Mouse (Mus musculus) limb, embryonic 10.5 days (tissue): ENCODE measurements around the gene Slc26a10. TPM values are rescaled to one million over a fixed set of nuclear protein-coding genes. Genes with fewer than 3 reads are reported as not detected.
"Not testable (repeated sequence)": the region's sequence is repeated elsewhere in the genome, so short reads cannot be mapped to it uniquely, and the experiment has no call there.

ENCODE experiments used
- DNase-seq: peaks from one replicate; pipeline ENCODE4 v3.0.0-alpha.2; 2017; ENCODE audit warnings: low spot score
- H3K27ac ChIP-seq: fragments of 300-500 bp; sonication (generic); 2 replicates; pipeline ENCODE4 v1.5.1; 2016; ENCODE audit warnings: mild to moderate bottlenecking
- H3K27me3 ChIP-seq: fragments of 300-500 bp; sonication (generic); 2 replicates; pipeline ENCODE4 v1.6.1; 2016; ENCODE audit warnings: low read depth, mild to moderate bottlenecking; ENCODE audit not compliant: poor library complexity, severe bottlenecking
- H3K36me3 ChIP-seq: fragments of 300-500 bp; sonication (generic); 2 replicates; pipeline ENCODE4 v1.6.1; 2016; ENCODE audit warnings: mild to moderate bottlenecking, moderate library complexity
- H3K4me1 ChIP-seq: fragments of 300-500 bp; sonication (generic); 2 replicates; pipeline ENCODE4 v1.6.1; 2016
- H3K4me3 ChIP-seq: fragments of 300-500 bp; sonication (generic); 2 replicates; pipeline ENCODE4 v1.5.1; 2016; ENCODE audit warnings: mild to moderate bottlenecking, moderate library complexity
- H3K9me3 ChIP-seq: fragments of 300-500 bp; sonication (generic); replicated peaks from 2 replicates; pipeline ENCODE4 v1.6.1; 2016; ENCODE audit warnings: mild to moderate bottlenecking
- WGBS: fragments of 180-500 bp; shearing (Covaris S2); methylation state at CpG from one replicate; pipeline ENCODE4 v1.1.7; 2016; 5-methylcytosine and 5-hydroxymethylcytosine counted together
- polyA plus RNA-seq: library from polyadenylated mRNA; unstranded; fragments of >200 nt; fragmentation: Nextera tagmentation; extraction: Ambion mirVana; gene quantifications from 2 replicates; pipeline ENCODE4 v1.2.1, GENCODE M21; 2016

Slc26a10 gene
- polyA plus RNA-seq, 1 experiment from 2014 or later, result 3.4 TPM

- Histone ChIP-seq H3K27ac (no peak overlapping the region), H3K9me3 (no peaks in the 10 kb centered on the region), H3K36me3 (no peaks in the 10 kb centered on the region), H3K27me3 (no peaks in the 10 kb centered on the region), H3K4me3 (no peak overlapping the region), H3K4me1 (0 out of 2 replicates have a peak, but pooled peaks cover 3% of the 10 kb centered on the region)
- DNase-seq, result no peak
- WGBS, result 86% methylated on average over 5 of the region's 5 CpGs
Observed at GRCm38 (mm10) chr10:127145303-127145702, 35.1 kb downstream of the Slc26a10 start.

DNA sequence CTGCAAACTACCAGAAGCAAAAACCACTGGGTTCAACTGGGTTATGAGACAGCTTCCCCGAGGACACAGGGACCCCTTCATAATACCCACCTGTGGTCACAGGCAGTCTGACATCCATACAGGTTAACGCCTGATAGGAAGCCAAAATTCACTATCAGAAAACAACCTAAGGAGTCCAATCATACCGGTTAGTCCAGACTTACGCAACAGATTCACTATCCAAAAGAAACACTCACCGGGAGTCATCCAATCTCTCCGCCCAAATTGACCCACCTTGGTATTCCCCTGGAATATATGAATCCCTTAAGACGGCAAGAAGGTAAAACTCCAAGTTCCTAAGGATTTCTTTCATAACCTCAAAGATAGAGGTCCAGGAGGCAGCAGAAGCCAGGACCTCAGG lies 35.9 kb downstream of the Slc26a10 start:
- H3K4me1 ChIP-seq, result 0 out of 2 replicates have a peak, but pooled peaks cover 3% of the 10 kb centered on the region
- no peak overlapping the region for H3K4me3 ChIP-seq
- no peak overlapping the region for H3K27ac ChIP-seq
- H3K27me3 ChIP-seq, result no peaks in the 10 kb centered on the region
- H3K9me3 ChIP-seq, result no peaks in the 10 kb centered on the region
- DNase-seq, result no peak
- no peaks in the 10 kb centered on the region for H3K36me3 ChIP-seq
- 96% methylated on average over 7 of the region's 7 CpGs for WGBS

- WGBS, result 88% methylated on average over 8 of the region's 8 CpGs
Observed at GRCm38 (mm10) chr10:127143228-127143627, 37.2 kb downstream of the Slc26a10 start.

DNA sequence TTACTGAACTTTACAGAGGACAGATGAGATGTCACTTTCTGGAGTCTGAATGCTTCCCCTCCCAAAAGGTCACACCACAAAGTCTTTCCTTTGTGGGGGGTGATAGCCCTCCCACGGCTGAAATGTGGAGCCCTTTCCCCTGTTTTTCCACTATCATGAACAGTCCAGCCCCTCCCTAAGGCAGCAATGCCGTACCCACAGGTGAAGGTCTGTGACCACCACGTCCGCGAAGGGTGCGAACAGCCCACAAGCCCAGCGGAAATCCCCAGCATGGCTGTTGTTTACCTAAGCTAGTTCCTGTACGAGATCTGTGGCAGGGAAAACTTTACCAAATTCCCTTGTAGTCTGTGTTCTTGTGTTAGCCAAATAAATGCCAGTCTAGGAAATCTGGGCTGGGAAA lies 38.9 kb downstream of the Slc26a10 start:
- Histone ChIP-seq H3K4me1 (0 out of 2 replicates have a peak, but pooled peaks cover 3% of the 10 kb centered on the region), H3K4me3 (no peak overlapping the region), H3K27ac (no peak overlapping the region), H3K9me3 (no peaks in the 10 kb centered on the region), H3K36me3 (no peaks in the 10 kb centered on the region), H3K27me3 (no peaks in the 10 kb centered on the region)
- no peak for DNase-seq
- 87% methylated on average over 8 of the region's 8 CpGs for WGBS

More at GRCm38 (mm10) chr10:127143228-127143627, 37.2 kb downstream of the Slc26a10 start:
- 0 out of 2 replicates have a peak, but pooled peaks cover 3% of the 10 kb centered on the region for H3K4me1 ChIP-seq
- H3K27me3 ChIP-seq, result no peaks in the 10 kb centered on the region
- no peak overlapping the region for H3K27ac ChIP-seq
- H3K9me3 ChIP-seq, result no peaks in the 10 kb centered on the region
- no peak for DNase-seq
- no peaks in the 10 kb centered on the region for H3K36me3 ChIP-seq
- H3K4me3 ChIP-seq, result no peak overlapping the region

DNA sequence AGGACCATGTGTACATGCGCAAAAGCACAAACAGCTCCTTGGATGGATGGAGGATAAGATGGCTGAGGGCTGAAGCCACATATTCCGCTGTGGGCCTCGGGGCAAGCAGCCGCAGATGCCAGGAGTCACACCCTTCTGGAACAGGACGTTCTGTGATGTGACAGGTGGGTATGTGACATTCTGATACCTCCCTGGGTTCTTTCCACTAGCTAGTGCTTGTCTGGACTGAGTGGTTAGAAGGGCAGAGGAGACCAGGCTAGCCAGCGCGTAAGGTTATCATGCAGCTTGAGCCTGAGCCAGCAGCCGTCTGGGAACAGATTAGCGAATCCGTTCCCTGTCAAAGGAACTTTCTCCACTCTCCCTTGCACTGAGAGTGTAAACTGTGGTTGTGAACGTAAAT lies 39.5 kb downstream of the Slc26a10 start:
- no peaks in the 10 kb centered on the region for H3K36me3 ChIP-seq
- H3K27ac ChIP-seq, result no peak overlapping the region
- no peaks in the 10 kb centered on the region for H3K27me3 ChIP-seq
- WGBS, result 89% methylated on average over 11 of the region's 11 CpGs
- DNase-seq, result no peak
- 0 out of 2 replicates have a peak, but pooled peaks cover 3% of the 10 kb centered on the region for H3K4me1 ChIP-seq
- no peak overlapping the region for H3K4me3 ChIP-seq
- H3K9me3 ChIP-seq, result no peaks in the 10 kb centered on the region

DNA sequence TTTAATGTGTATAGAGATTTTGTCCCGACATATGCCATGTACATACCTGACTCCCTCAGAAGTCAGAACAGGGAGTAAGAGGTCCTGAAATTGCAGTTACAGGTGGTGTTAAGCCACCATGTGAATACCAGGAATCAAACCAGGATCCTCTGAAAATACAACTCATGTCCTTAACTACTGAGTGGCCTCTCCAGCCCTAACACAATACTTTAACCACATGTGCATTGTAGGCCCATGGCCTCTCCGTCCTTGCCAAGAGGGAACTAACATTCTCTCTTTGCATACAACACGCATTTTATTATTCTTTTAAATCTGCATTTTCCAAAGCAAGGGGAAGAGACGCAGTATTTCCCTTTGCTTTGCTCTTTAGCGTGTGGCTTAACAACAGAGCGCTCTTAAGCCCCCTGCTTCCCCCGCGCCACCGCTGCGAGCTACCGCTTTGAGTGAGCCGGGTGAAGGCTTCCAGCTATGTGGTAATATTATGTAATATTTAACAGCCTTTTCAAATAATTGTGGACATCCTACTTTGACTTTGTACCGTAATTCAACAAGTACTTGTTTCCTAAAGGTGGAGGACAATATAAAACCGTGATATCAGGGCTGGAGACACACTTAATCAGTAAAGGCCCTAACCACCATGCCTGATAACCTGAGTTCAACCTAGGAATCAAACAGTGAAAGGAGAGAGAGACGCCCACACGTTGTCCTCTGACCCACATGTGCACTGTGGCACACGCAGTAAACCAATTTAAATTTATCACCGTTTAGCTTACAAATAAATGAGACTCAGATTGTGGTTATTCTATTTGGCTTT lies 41.9 kb downstream of the Slc26a10 start:
- no peaks in the 10 kb centered on the region for H3K27me3 ChIP-seq
- H3K36me3 ChIP-seq, result no peaks in the 10 kb centered on the region
- H3K4me1 ChIP-seq, result peaks cover 8% of the 10 kb centered on the region
- no peak overlapping the region for H3K4me3 ChIP-seq
- WGBS, result 91% methylated on average over 18 of the region's 18 CpGs
- no peak for DNase-seq
- H3K9me3 ChIP-seq, result no peaks in the 10 kb centered on the region
- no peak overlapping the region for H3K27ac ChIP-seq

GRCm38 (mm10) chr10:127137896-127138295 lies 42.5 kb downstream of the Slc26a10 start:
- H3K27me3 ChIP-seq, result no peaks in the 10 kb centered on the region
- no peak overlapping the region for H3K27ac ChIP-seq
- 89% methylated on average over 3 of the region's 3 CpGs for WGBS
- H3K4me3 ChIP-seq, result no peak overlapping the region
- H3K36me3 ChIP-seq, result no peaks in the 10 kb centered on the region
- no peak for DNase-seq
- no peaks in the 10 kb centered on the region for H3K9me3 ChIP-seq
- H3K4me1 ChIP-seq, result peaks cover 8% of the 10 kb centered on the region

DNA sequence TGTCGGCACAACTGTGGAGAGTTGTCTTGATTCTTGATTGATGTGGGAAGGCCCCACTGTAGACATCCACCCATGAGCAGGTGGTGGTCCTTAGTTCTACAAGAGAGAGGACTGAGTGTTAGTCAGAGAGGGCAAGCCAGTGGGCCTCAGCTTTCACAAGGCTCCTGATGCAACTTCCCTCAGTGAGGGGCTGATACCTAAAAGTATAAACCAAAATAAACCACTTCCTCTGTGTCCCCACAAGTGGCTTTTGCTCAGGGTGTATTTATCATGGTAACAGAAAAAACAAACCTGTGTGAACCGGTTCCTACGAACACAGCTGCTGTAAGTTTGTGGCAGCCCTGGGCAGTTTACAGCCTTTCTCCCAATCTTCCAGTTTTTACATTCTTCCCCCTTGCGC lies 43.9 kb downstream of the Slc26a10 start:
- peaks cover 8% of the 10 kb centered on the region for H3K4me1 ChIP-seq
- 88% methylated on average over 4 of the region's 4 CpGs for WGBS
- H3K27ac ChIP-seq, result no peak overlapping the region
- no peaks in the 10 kb centered on the region for H3K36me3 ChIP-seq
- no peaks in the 10 kb centered on the region for H3K27me3 ChIP-seq
- H3K9me3 ChIP-seq, result no peaks in the 10 kb centered on the region
- no peak overlapping the region for H3K4me3 ChIP-seq
- no peak for DNase-seq

DNA sequence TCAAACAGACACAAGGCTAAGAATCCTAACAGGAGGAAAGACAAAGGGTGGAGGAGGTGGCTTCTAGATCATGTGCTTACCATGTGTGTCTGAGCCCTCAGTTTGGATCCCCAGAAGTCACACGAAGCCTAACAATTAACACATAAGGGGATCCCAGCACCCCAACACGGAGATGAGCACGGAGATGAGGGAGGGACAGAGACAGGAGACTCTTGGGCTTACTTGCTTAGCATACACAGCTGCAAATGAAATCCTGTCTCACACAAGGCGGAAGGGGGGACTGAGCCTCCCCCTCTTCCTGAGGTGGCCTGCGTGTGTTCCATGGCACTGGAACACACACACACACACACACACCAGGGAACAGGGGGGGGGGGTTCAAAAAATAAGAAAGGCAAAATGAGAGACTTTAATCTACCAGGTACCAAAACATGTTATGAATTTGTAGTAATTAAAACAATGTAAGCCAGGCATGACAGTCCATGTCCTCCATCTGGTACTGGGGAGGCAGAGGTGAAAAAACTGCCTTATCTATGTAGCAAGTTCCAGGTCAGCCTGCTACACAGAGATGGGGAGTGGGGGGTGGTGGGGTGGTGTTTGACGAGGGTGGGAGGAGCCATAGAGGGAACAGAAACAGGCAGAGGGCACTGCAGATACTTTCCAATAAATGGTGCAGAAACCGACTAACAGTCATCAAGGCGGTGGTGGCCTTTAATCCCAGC lies 45.2 kb downstream of the Slc26a10 start:
- H3K27ac ChIP-seq, result no peak overlapping the region
- H3K9me3 ChIP-seq, result no peaks in the 10 kb centered on the region
- no peaks in the 10 kb centered on the region for H3K36me3 ChIP-seq
- H3K27me3 ChIP-seq, result no peaks in the 10 kb centered on the region
- no peak for DNase-seq
- WGBS, result 61% methylated on average over 8 of the region's 8 CpGs
- no peak overlapping the region for H3K4me3 ChIP-seq
- H3K4me1 ChIP-seq, result peaks cover 8% of the 10 kb centered on the region

- not testable (repeated sequence) for H3K36me3 ChIP-seq, DNase-seq, H3K4me3 ChIP-seq, H3K4me1 ChIP-seq, H3K27ac ChIP-seq, H3K9me3 ChIP-seq, H3K27me3 ChIP-seq
- 91% methylated on average over 3 of the region's 3 CpGs for WGBS
Observed at GRCm38 (mm10) chr10:127134394-127135035, 45.9 kb downstream of the Slc26a10 start.

- Histone ChIP-seq H3K27ac (no peak overlapping the region), H3K4me1 (peaks cover 8% of the 10 kb centered on the region), H3K36me3 (no peaks in the 10 kb centered on the region), H3K27me3 (no peaks in the 10 kb centered on the region), H3K4me3 (no peak overlapping the region), H3K9me3 (no peaks in the 10 kb centered on the region)
- no peak for DNase-seq
- 63% methylated on average over 5 of the region's 5 CpGs for WGBS
Observed at GRCm38 (mm10) chr10:127132469-127132868, 48.0 kb downstream of the Slc26a10 start.

- no peaks in the 10 kb centered on the region for H3K27me3 ChIP-seq
- H3K4me1 ChIP-seq, result no peaks in the 10 kb centered on the region
- no peak overlapping the region for H3K4me3 ChIP-seq
- H3K27ac ChIP-seq, result no peak overlapping the region
- H3K36me3 ChIP-seq, result no peaks in the 10 kb centered on the region
- H3K9me3 ChIP-seq, result no peaks in the 10 kb centered on the region
- WGBS, result 80% methylated on average over 4 of the region's 4 CpGs
- no peak for DNase-seq
Observed at GRCm38 (mm10) chr10:127129431-127129830, 51.0 kb downstream of the Slc26a10 start.
